Mouse (Mus musculus): ENCODE measurements at regions not wholly inside any gene's neighbourhood (a gene's known extent, or its start where the extent isn't known, plus 50 kb on each side); places are given as distances from the start of the nearest gene placed in this dataset.

DNA sequence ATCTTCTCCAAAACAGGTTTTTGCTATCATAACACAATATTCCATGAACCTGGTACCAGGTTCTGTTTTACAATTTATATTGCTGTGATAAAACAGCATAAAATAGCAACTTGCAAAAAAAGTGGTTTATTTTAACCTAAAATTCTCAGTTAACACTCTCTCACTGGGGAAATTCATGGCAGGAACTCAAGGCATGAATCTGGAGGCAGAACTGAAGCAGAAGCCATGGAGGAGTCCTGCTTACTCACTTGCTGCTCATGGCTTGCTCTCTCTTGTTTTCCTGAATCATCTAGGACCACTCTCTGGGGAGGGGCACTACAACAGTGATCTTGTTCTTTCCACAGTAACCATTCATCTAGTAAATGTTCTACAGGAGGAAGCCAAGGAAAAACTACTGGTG lies 250.2 kb upstream of the Kcnh7 start:
- H3K4me3 ChIP-seq (replicated peaks; ENCODE audit: low read length) = no peak overlapping the region
- H3K4me1 ChIP-seq (replicated peaks; ENCODE audit: low read depth, low read length) = no peaks in the 10 kb centered on the region
- H3K27me3 ChIP-seq (ENCODE audit: insufficient read depth, low read length) = no peaks in the 10 kb centered on the region
- TF ChIP-seq POU5F1 (IDR thresholded peaks at IDR 0.05; ENCODE audit: borderline replicate concordance, low read length) (no peak), CTCF (conservative IDR thresholded peaks at IDR 0.05; ENCODE audit: low read length) (no peak), NANOG (IDR thresholded peaks at IDR 0.05; ENCODE audit: borderline replicate concordance, low read length) (no peak)
- H3K9me3 ChIP-seq (ENCODE audit: low read length) = no peaks in the 10 kb centered on the region
- no peaks in the 10 kb centered on the region for H3K36me3 ChIP-seq (ENCODE audit: insufficient read depth, low read length)

GRCm38 (mm10) chr2:63405405-63405804 lies 221.3 kb upstream of the Kcnh7 start:
- Histone ChIP-seq H3K9me3 (ENCODE audit: low read length) (no peaks in the 10 kb centered on the region), H3K36me3 (ENCODE audit: insufficient read depth, low read length) (no peaks in the 10 kb centered on the region), H3K4me1 (replicated peaks; ENCODE audit: low read depth, low read length) (no peaks in the 10 kb centered on the region), H3K4me3 (replicated peaks; ENCODE audit: low read length) (no peak overlapping the region), H3K27me3 (ENCODE audit: insufficient read depth, low read length) (no peaks in the 10 kb centered on the region)
- TF ChIP-seq CTCF (conservative IDR thresholded peaks at IDR 0.05; ENCODE audit: low read length) = no peak
- TF ChIP-seq NANOG (IDR thresholded peaks at IDR 0.05; ENCODE audit: borderline replicate concordance, low read length) = no peak
- TF ChIP-seq POU5F1 (IDR thresholded peaks at IDR 0.05; ENCODE audit: borderline replicate concordance, low read length) = no peak
